Mouse (Mus musculus): ENCODE data around the gene Gm21750. TPM values are rescaled to one million over a fixed set of nuclear protein-coding genes. Genes with fewer than 3 reads are reported as not detected.
"Not testable (repeated sequence)": the region's sequence is repeated elsewhere in the genome, so short reads cannot be mapped to it uniquely, and the experiment has no call there.

Gene Gm21750
- not detected in 2 replicates for polyA plus RNA-seq (2015; fragmentation: Nextera tagmentation; extraction: Ambion mirVana)

- H3K4me2 ChIP-seq (ENCODE audit: low read depth, low read length); H3K9ac ChIP-seq (ENCODE audit: low read depth, low read length); H3K27ac ChIP-seq (ENCODE audit: low read length); H3K27me3 ChIP-seq (ENCODE audit: control insufficient read depth, insufficient read depth, low read depth, low read length); H3K4me1 ChIP-seq (ENCODE audit: control insufficient read depth, low read depth, low read length); H3K4me3 ChIP-seq (ENCODE audit: low read depth, low read length); ATAC-seq (ENCODE audit: low read depth); H3K9me3 ChIP-seq (replicated peaks; ENCODE audit: control insufficient read depth, low read length); H3K36me3 ChIP-seq (ENCODE audit: control insufficient read depth, insufficient read depth): not testable (repeated sequence)
- 53% methylated on average over 3 of the region's 3 CpGs for WGBS (ENCODE audit: insufficient replicate concordance)
Observed at GRCm38 (mm10) chr14:73660925-73661324, at the start of gene Gm21750. TSS of gene Gm21750 (plus strand) at chr14:73661225.

- not testable (repeated sequence) for H3K9me3 ChIP-seq (replicated peaks; ENCODE audit: control insufficient read depth, low read length); H3K4me2 ChIP-seq (ENCODE audit: low read depth, low read length); ATAC-seq (ENCODE audit: low read depth); H3K36me3 ChIP-seq (ENCODE audit: control insufficient read depth, insufficient read depth); H3K4me1 ChIP-seq (ENCODE audit: control insufficient read depth, low read depth, low read length); H3K27me3 ChIP-seq (ENCODE audit: control insufficient read depth, insufficient read depth, low read depth, low read length); H3K4me3 ChIP-seq (ENCODE audit: low read depth, low read length); H3K9ac ChIP-seq (ENCODE audit: low read depth, low read length); H3K27ac ChIP-seq (ENCODE audit: low read length)
- WGBS (ENCODE audit: insufficient replicate concordance), result 26% methylated on average over 1 of the region's 1 CpGs
Observed at GRCm38 (mm10) chr14:73614961-73615360, 46.1 kb upstream of the Gm21750 start.

GRCm38 (mm10) chr14:73620880-73621279 is 40.1 kb upstream of the Gm21750 start:
- Histone ChIP-seq H3K9ac (ENCODE audit: low read depth, low read length) (no peak overlapping the region), H3K27ac (ENCODE audit: low read length) (no peak overlapping the region), H3K4me3 (ENCODE audit: low read depth, low read length) (no peak overlapping the region), H3K27me3 (ENCODE audit: control insufficient read depth, insufficient read depth, low read depth, low read length) (no peaks in the 10 kb centered on the region), H3K4me1 (ENCODE audit: control insufficient read depth, low read depth, low read length) (no peaks in the 10 kb centered on the region), H3K36me3 (ENCODE audit: control insufficient read depth, insufficient read depth) (no peaks in the 10 kb centered on the region), H3K4me2 (ENCODE audit: low read depth, low read length) (no peak overlapping the region), H3K9me3 (replicated peaks; ENCODE audit: control insufficient read depth, low read length) (no peaks in the 10 kb centered on the region)
- WGBS (ENCODE audit: insufficient replicate concordance), result 69% methylated on average over 3 of the region's 3 CpGs
- ATAC-seq (ENCODE audit: low read depth), result no peak

DNA sequence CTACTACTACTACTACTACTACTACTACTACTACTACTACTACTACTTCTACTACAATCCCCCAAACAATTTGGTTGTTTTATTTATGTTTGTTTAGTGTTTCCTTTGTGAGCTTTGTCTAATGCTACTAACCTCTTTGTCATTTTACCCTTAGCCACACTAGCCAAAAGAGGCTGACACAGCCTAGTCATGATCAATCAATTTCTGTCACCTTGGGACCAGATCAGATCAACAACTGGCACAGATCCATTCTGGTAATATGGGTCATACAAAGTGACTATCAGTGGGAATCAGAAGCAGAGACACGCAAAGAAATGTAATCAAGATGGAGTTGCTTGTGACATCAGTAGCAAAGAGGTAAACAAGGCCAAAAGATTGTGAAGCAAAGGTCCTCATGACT is 38.0 kb upstream of the Gm21750 start:
- Histone ChIP-seq H3K4me2 (ENCODE audit: low read depth, low read length) (no peak overlapping the region), H3K9ac (ENCODE audit: low read depth, low read length) (no peak overlapping the region), H3K4me3 (ENCODE audit: low read depth, low read length) (no peak overlapping the region), H3K4me1 (ENCODE audit: control insufficient read depth, low read depth, low read length) (no peaks in the 10 kb centered on the region), H3K27ac (ENCODE audit: low read length) (no peak overlapping the region), H3K9me3 (replicated peaks; ENCODE audit: control insufficient read depth, low read length) (no peaks in the 10 kb centered on the region), H3K27me3 (ENCODE audit: control insufficient read depth, insufficient read depth, low read depth, low read length) (no peaks in the 10 kb centered on the region), H3K36me3 (ENCODE audit: control insufficient read depth, insufficient read depth) (no peaks in the 10 kb centered on the region)
- no peak for ATAC-seq (ENCODE audit: low read depth)
- WGBS (ENCODE audit: insufficient replicate concordance), result 73% methylated on average over 1 of the region's 1 CpGs

DNA sequence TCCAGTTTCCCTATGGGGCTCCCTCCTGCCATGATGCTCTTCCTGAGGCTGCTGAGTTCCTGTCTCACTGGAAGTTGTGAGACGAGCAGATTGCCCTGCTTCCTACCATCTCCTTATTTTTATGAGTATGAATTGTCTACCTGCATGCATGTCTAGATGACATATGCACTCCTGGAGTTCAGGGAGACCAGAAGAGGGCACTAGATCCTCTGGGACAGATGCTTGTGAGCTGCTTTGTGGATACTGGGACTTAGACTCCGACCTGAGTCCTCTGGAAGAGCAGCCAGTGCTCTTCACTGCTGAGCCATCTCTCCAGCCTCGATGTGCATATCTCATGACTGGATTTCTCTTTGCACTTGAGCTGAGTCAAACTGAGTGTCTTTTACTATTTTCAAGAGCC is 35.6 kb upstream of the Gm21750 start:
- Histone ChIP-seq H3K27ac (ENCODE audit: low read length) (no peak overlapping the region), H3K4me3 (ENCODE audit: low read depth, low read length) (no peak overlapping the region), H3K36me3 (ENCODE audit: control insufficient read depth, insufficient read depth) (no peaks in the 10 kb centered on the region), H3K9me3 (replicated peaks; ENCODE audit: control insufficient read depth, low read length) (no peaks in the 10 kb centered on the region), H3K27me3 (ENCODE audit: control insufficient read depth, insufficient read depth, low read depth, low read length) (no peaks in the 10 kb centered on the region), H3K4me1 (ENCODE audit: control insufficient read depth, low read depth, low read length) (no peaks in the 10 kb centered on the region), H3K9ac (ENCODE audit: low read depth, low read length) (no peak overlapping the region), H3K4me2 (ENCODE audit: low read depth, low read length) (no peak overlapping the region)
- no peak for ATAC-seq (ENCODE audit: low read depth)
- WGBS (ENCODE audit: insufficient replicate concordance), result 37% methylated on average over 3 of the region's 3 CpGs

DNA sequence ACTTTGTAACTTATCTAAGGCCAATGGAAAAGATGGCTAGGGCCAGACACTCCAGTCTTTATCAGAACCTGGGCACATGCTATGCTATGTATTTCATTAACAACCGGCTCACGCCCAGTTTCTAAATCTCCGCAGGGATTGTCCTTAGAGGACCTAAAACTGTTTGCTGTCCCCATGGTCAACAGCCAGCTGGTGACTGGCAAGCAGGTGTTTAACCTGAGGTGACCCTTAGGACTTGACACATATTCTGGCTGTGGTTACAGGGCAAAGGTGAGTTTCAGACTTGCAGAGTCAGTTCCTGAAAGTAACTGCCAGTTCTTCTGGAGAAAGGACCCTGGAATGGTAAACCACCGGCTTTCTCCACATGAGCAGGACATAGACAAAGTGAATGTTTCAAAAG is 29.5 kb upstream of the Gm21750 start:
- 69% methylated on average over 4 of the region's 4 CpGs for WGBS (ENCODE audit: insufficient replicate concordance)
- Histone ChIP-seq H3K27me3 (ENCODE audit: control insufficient read depth, insufficient read depth, low read depth, low read length) (no peaks in the 10 kb centered on the region), H3K27ac (ENCODE audit: low read length) (no peak overlapping the region), H3K9ac (ENCODE audit: low read depth, low read length) (no peak overlapping the region), H3K4me3 (ENCODE audit: low read depth, low read length) (no peak overlapping the region), H3K4me2 (ENCODE audit: low read depth, low read length) (no peak overlapping the region), H3K4me1 (ENCODE audit: control insufficient read depth, low read depth, low read length) (no peaks in the 10 kb centered on the region), H3K36me3 (ENCODE audit: control insufficient read depth, insufficient read depth) (no peaks in the 10 kb centered on the region), H3K9me3 (replicated peaks; ENCODE audit: control insufficient read depth, low read length) (no peaks in the 10 kb centered on the region)
- no peak for ATAC-seq (ENCODE audit: low read depth)

GRCm38 (mm10) chr14:73632648-73633263 is 28.3 kb upstream of the Gm21750 start:
- Histone ChIP-seq H3K4me3 (ENCODE audit: low read depth, low read length) (no peak overlapping the region), H3K27me3 (ENCODE audit: control insufficient read depth, insufficient read depth, low read depth, low read length) (no peaks in the 10 kb centered on the region), H3K9me3 (replicated peaks; ENCODE audit: control insufficient read depth, low read length) (no peaks in the 10 kb centered on the region), H3K4me1 (ENCODE audit: control insufficient read depth, low read depth, low read length) (no peaks in the 10 kb centered on the region), H3K9ac (ENCODE audit: low read depth, low read length) (no peak overlapping the region), H3K27ac (ENCODE audit: low read length) (no peak overlapping the region), H3K36me3 (ENCODE audit: control insufficient read depth, insufficient read depth) (no peaks in the 10 kb centered on the region), H3K4me2 (ENCODE audit: low read depth, low read length) (no peak overlapping the region)
- no peak for ATAC-seq (ENCODE audit: low read depth)
- 45% methylated on average over 9 of the region's 9 CpGs for WGBS (ENCODE audit: insufficient replicate concordance)

- Histone ChIP-seq H3K4me3 (ENCODE audit: low read depth, low read length) (no peak overlapping the region), H3K9ac (ENCODE audit: low read depth, low read length) (no peak overlapping the region), H3K4me1 (ENCODE audit: control insufficient read depth, low read depth, low read length) (no peaks in the 10 kb centered on the region), H3K9me3 (replicated peaks; ENCODE audit: control insufficient read depth, low read length) (no peaks in the 10 kb centered on the region), H3K4me2 (ENCODE audit: low read depth, low read length) (no peak overlapping the region), H3K27ac (ENCODE audit: low read length) (no peak overlapping the region), H3K36me3 (ENCODE audit: control insufficient read depth, insufficient read depth) (no peaks in the 10 kb centered on the region), H3K27me3 (ENCODE audit: control insufficient read depth, insufficient read depth, low read depth, low read length) (no peaks in the 10 kb centered on the region)
- WGBS (ENCODE audit: insufficient replicate concordance), result 67% methylated on average over 3 of the region's 3 CpGs
- ATAC-seq (ENCODE audit: low read depth), result no peak
Observed at GRCm38 (mm10) chr14:73634356-73634755, 26.7 kb upstream of the Gm21750 start.

GRCm38 (mm10) chr14:73637460-73637859 is 23.6 kb upstream of the Gm21750 start:
- H3K4me1 ChIP-seq (ENCODE audit: control insufficient read depth, low read depth, low read length), result no peaks in the 10 kb centered on the region
- no peak overlapping the region for H3K27ac ChIP-seq (ENCODE audit: low read length)
- no peak overlapping the region for H3K4me3 ChIP-seq (ENCODE audit: low read depth, low read length)
- no peak for ATAC-seq (ENCODE audit: low read depth)
- H3K9ac ChIP-seq (ENCODE audit: low read depth, low read length), result no peak overlapping the region
- no peaks in the 10 kb centered on the region for H3K9me3 ChIP-seq (replicated peaks; ENCODE audit: control insufficient read depth, low read length)
- no peaks in the 10 kb centered on the region for H3K27me3 ChIP-seq (ENCODE audit: control insufficient read depth, insufficient read depth, low read depth, low read length)
- no peaks in the 10 kb centered on the region for H3K36me3 ChIP-seq (ENCODE audit: control insufficient read depth, insufficient read depth)
- no peak overlapping the region for H3K4me2 ChIP-seq (ENCODE audit: low read depth, low read length)
